Mouse (Mus musculus): Measurements from ENCODE around the gene Slc1a7. TPM values are rescaled to one million over a fixed set of nuclear protein-coding genes. Genes with fewer than 3 reads are reported as not detected.

The Slc1a7 gene
- total RNA-seq, 2 experiments from 2014 or later = not detected

GRCm38 (mm10) chr4:107966416-107967109, 1.6 kb upstream of the Slc1a7 start:
- no peak for DNase-seq (ENCODE audit: low spot score in 2 of 2)

GRCm38 (mm10) chr4:107969781-107970180, 1.6 kb downstream of the Slc1a7 start:
- DNase-seq (ENCODE audit: low spot score in 2 of 2) = no peak

- no peak for DNase-seq (ENCODE audit: low spot score in 2 of 2)
Measured at GRCm38 (mm10) chr4:107971162-107971561, 3.0 kb downstream of the Slc1a7 start.

- no peak for DNase-seq (ENCODE audit: low spot score in 2 of 2)
Measured at GRCm38 (mm10) chr4:107974527-107974926, 6.4 kb downstream of the Slc1a7 start.

GRCm38 (mm10) chr4:107975004-107975403, 6.9 kb downstream of the Slc1a7 start:
- DNase-seq (ENCODE audit: low spot score in 2 of 2) = no peak

- DNase-seq (ENCODE audit: low spot score in 2 of 2) = no peak
Measured at GRCm38 (mm10) chr4:107977593-107977992, 9.5 kb downstream of the Slc1a7 start.

GRCm38 (mm10) chr4:107979530-107979929, 11.4 kb downstream of the Slc1a7 start:
- DNase-seq (ENCODE audit: low spot score in 2 of 2) = peak; percentile 50 to 55

- DNase-seq (ENCODE audit: low spot score in 2 of 2) = no peak
Measured at GRCm38 (mm10) chr4:107980002-107980600, 12.0 kb downstream of the Slc1a7 start.

- DNase-seq (ENCODE audit: low spot score in 2 of 2) = no peak
Measured at GRCm38 (mm10) chr4:107983717-107984116, 15.6 kb downstream of the Slc1a7 start.

- peak; percentile 76 to 83 for DNase-seq (ENCODE audit: low spot score in 2 of 2)
Measured at GRCm38 (mm10) chr4:107984282-107984981, 16.3 kb downstream of the Slc1a7 start.

GRCm38 (mm10) chr4:107985812-107986211, 17.7 kb downstream of the Slc1a7 start:
- no peak for DNase-seq (ENCODE audit: low spot score in 2 of 2)

- DNase-seq (ENCODE audit: low spot score in 2 of 2) = no peak
Measured at GRCm38 (mm10) chr4:107986386-107987168, 18.4 kb downstream of the Slc1a7 start.

GRCm38 (mm10) chr4:107988931-107989330, 20.8 kb downstream of the Slc1a7 start:
- no peak for DNase-seq (ENCODE audit: low spot score in 2 of 2)

GRCm38 (mm10) chr4:107990818-107991217, 22.7 kb downstream of the Slc1a7 start:
- no peak for DNase-seq (ENCODE audit: low spot score in 2 of 2)

GRCm38 (mm10) chr4:107991879-107992278, 23.7 kb downstream of the Slc1a7 start:
- no peak for DNase-seq (ENCODE audit: low spot score in 2 of 2)

GRCm38 (mm10) chr4:107995011-107995410, 26.9 kb downstream of the Slc1a7 start:
- no peak for DNase-seq (ENCODE audit: low spot score in 2 of 2)

GRCm38 (mm10) chr4:107995727-107996126, 27.6 kb downstream of the Slc1a7 start:
- no peak for DNase-seq (ENCODE audit: low spot score in 2 of 2)

- DNase-seq (ENCODE audit: low spot score in 2 of 2) = no peak
Measured at GRCm38 (mm10) chr4:107996418-107996986, 28.4 kb downstream of the Slc1a7 start.

- DNase-seq (ENCODE audit: low spot score in 2 of 2) = no peak
Measured at GRCm38 (mm10) chr4:107998641-107999332, 30.7 kb downstream of the Slc1a7 start.

- no peak for DNase-seq (ENCODE audit: low spot score in 2 of 2)
Measured at GRCm38 (mm10) chr4:107999380-107999779, 31.2 kb downstream of the Slc1a7 start.

GRCm38 (mm10) chr4:108005328-108005727, 37.2 kb downstream of the Slc1a7 start:
- DNase-seq (ENCODE audit: low spot score in 2 of 2) = no peak
